Mouse (Mus musculus) cerebellum, postnatal 25 days (tissue): Measurements from ENCODE around the gene Bckdha.

ENCODE experiments used
- DNase-seq, 2 experiments: peaks; one replicate each; pipeline ENCODE4 v3.0.0; 2021; ENCODE audit warnings: mixed read lengths in 2 of 2

The Bckdha gene

DNA sequence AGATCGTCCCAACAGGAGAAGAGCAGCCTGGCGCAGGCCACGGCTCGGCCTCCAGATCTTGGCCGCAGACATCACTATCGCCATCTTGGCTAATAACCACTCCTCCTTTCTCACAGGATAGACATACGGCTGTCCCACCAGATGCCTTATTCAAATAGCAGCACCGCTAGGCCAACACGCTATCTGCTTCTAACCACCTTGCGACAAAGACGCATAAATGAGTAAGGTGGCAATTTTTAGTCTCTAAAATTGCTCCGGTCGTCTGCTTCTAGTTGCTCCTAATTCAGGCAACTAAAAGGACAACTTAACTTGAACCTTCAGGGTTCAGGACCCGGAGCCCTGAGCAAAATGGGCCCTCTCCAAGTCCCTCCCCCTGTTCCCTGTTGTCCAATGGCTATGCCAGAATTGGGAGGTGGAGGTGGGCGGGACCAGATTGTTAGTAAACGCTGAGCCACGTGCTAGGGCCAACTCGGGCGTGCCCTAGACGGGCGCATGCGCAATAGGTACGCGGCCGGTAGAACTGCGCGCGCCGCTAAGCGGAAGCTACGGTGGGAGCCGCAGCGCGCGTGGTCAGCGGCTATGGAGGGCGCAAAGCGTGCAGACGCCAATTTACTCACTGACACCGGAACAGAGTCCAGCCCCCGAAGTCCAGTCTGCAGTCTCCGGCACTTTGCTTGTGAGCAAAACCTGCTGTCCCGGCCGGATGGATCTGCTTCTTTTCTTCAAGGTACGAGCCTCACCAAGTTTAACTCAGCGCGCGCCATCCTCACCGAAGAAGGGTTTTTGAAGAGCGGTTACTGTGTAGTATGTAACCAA lies at the start of gene Bckdha, which contains the start of gene Exosc5:
TSS of gene Bckdha (minus strand) at position 325 of the 816 bp plus-strand sequence.
TSS of gene Exosc5 (plus strand) at position 508 of the 816 bp plus-strand sequence.
- DNase-seq, result peak; percentile 99

DNA sequence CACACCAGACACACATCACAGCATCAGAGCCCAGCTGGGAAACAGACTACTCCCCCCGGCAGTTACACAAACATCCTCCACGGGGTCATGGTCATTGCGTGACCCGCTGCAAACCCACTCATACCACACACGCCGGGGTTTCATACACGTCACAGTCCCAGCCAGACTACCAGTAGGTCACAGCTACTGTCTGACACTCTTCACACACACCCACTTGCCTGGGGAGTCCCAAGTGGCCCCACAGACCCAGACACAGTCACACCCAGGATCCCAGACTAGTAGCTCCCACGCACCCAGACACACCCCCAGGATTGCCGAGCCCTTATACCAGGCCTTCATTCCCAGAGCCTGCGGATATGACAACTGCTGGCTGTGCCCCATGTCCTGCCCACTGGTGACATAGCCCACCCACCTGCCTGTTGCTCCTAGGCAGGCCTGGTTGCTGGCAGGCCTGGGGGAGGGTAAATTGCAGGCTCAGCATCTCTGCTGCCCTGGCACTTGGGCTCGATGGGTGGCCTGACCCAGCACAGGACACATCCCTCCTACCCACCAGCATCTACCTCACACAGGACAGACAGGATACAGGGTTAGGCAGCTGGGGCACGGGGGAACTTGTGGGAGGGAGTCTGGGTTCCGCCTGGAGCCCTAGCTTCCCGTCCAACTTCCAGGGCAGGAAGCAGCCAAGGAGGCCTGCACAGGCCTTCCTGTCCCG lies 49.0 kb upstream of the Bckdha start:
- no peak for DNase-seq

DNA sequence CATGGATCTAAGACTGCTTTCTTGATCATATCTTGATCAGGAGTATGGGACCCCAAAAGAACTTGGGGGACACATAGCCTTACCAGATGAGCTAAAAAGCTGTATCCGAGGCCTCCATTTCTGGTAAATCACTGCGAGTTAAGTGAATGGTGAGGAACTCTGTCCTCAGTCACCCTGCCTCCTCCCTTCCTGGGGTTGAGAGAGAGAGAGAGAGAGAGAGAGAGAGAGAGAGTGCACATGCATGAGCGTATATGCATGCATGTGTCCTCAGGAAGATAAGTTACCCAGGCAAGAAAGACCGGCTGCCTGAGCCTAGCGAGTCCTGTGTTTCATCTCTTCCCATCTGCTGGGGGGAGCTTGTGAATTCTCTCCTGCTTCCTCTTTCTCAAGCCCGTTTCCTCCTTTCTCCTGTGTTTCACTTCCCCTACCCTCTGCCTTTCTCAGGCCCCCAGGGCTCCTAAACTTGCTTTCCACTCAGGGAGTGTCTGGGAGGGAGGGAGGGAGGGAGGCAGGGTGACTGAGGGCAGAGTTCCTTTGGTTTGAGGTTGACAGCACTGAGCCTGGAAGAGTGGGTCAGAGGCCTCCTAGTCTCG lies 47.9 kb upstream of the Bckdha start:
- DNase-seq, result no peak

- peak; percentile 65 to 79 for DNase-seq
These were observed 47.0 kb upstream of the Bckdha start for GRCm38 (mm10) chr7:25705801-25706251.

DNA sequence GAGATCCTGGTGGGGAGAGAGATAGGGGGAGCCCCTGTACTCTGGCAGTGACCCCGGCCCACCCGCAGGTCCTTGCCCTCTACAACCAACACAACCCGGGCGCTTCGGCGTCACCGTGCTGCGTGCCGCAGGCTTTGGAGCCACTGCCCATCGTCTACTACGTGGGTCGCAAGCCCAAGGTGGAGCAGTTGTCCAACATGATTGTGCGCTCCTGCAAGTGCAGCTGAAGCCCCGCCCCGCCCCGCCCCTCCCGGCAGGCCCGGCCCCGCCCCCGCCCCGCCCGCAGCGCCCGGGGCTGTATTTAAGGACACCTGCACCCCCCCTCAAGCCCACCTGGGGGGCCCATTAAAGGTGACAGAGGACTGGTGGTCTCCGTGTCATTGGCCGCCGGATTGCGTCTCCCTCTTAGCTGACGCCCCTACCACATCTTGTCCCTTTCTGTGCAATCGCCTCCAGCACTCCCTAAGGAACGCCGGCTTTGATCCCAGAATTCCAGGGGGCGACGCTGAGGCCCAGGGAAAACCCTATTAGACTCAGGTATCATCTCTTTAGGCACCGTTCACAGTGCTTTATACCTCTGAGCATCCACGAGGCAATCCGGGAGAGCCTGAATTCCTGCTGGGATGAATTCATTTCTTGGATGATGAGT lies 46.1 kb upstream of the Bckdha start:
- peak in 1 of 2 experiments; percentile 55 for DNase-seq

GRCm38 (mm10) chr7:25703793-25704494 lies 45.2 kb upstream of the Bckdha start:
- DNase-seq, result no peak

DNA sequence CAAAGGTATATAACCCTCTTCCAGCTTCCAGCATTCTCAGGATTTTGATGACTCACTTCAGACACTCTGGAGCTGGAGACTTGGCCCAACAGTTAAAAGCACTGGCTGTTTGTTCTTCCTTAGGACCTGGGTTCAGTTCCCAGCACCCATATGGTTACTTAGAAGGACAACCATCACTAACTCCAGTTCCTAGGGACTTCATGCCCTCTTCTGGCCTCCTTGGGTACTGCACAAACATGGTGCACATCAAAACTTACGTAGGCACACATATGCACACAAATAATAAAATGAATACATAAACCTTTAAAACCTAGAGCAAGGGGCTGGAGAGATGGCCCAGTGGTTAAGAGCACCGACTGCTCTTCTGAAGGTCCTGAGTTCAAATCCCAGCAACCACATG lies 43.6 kb upstream of the Bckdha start:
- DNase-seq, result no peak

DNA sequence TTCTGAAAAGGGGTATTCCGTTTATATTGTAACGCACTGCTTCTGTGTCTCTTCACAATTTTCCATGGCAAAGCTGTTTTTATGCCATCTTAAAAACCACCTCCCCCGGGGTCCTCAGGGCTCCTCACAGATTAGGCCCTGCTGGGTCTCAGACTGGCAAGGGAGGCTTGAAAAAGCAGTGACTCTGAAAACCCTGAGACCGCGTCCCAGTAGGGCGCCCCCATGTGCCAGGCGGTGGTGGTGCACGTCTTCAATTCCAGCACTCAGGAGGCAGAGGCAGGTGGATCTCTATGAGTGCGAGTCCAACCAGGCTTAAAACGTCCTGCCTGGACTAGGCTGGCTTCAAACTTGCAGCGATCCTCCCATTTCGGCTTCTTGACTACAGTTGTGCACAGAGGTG lies 42.0 kb upstream of the Bckdha start:
- no peak for DNase-seq

DNA sequence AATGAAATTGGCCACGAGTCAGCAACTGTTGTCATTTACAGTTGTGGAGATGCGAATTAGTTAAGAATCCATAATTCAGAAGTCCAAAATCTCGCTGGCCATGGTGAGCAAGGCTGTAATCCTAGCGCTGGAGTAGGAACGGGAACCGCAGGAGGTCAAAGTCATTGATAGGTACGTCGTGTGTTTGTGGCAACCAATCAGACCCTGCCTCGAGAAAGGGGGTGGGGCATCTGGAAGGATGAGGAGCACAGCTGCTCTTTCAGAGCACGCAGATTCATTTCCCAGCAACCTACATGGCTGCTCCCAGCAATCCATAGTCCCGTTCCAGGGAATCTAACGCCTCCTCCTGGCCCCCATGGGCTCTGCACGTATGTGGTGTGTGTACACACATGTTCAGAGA lies 41.1 kb upstream of the Bckdha start:
- no peak for DNase-seq

DNA sequence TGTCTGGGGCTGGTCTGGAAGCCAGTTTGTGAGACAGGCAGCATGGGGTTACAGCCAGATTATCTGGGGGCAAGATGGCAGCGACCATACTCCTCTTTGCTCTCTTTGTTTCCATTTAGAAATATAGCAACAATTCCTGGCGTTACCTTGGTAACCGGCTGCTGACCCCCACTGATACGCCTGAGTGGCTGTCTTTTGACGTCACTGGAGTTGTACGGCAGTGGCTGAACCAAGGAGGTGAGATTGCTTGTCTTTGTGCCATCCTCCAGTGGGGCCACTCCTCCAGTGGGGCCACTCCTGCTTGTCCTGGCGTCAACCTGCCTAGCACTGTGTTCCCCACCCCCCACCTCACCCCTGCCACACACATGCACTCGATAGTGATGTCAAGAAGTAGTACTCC lies 35.3 kb upstream of the Bckdha start:
- no peak for DNase-seq

GRCm38 (mm10) chr7:25690051-25690450 lies 31.3 kb upstream of the Bckdha start:
- DNase-seq, result no peak

DNA sequence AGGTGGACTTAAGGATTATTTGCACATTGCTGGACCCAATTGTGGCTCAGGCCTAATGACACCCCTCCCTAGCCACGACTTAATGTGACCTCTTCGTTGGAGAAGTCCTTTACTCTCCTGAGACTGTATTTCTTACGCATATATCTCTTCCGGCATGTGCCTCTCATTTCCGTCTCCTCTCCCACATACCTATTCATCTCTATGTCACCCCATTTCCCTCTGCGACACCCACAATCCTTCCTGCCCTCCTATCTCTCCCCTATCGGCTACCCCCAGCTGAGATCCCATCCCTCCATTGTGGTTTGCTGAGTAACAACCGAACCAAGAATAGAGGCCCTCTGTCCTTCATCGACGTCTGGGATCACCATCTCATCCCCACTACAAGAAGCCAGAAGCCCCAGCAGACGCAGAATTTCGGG lies 30.8 kb upstream of the Bckdha start:
- DNase-seq, result no peak

DNA sequence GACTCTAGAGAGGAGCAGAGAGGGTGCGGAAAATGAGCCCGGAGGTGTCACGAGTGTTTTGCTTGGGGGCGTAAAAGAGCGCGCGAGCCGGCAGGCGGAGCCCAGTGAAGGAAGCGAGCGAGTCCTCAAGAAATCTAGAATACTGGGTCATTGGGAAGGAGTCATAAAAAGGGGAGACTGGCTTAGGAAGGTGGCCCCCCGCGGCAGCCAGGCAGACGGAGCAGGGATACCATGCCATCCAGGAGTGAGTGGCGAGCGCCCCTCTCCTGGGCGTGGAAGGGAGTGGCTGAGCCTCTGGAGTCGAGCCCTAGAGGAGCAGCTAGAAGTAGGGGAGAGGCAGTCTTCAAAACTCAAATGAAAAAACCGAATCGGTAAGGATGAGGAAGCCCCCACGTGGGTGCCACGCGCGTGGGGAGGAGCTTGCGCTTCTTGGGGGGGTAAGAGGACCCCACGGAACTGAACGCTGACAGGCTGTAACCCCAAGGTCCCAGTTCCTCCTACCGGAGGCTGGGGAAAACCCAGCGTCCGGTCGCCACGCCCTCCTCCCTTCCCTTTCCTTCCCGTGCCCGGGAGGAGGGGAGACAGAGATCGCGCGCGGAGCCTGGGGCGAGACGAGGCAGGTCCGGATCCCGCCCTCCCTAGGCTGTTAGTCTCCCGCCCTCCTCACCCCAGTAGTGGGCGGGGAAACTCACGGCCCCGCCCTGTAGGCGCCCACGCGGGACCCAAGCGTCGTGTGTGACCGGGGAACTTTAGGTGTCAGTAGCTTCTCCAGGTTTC lies 30.2 kb upstream of the Bckdha start:
- peak in 1 of 2 experiments; percentile 44 for DNase-seq

GRCm38 (mm10) chr7:25687811-25688401 lies 29.1 kb upstream of the Bckdha start:
- peak in 1 of 2 experiments; percentile 51 for DNase-seq

DNA sequence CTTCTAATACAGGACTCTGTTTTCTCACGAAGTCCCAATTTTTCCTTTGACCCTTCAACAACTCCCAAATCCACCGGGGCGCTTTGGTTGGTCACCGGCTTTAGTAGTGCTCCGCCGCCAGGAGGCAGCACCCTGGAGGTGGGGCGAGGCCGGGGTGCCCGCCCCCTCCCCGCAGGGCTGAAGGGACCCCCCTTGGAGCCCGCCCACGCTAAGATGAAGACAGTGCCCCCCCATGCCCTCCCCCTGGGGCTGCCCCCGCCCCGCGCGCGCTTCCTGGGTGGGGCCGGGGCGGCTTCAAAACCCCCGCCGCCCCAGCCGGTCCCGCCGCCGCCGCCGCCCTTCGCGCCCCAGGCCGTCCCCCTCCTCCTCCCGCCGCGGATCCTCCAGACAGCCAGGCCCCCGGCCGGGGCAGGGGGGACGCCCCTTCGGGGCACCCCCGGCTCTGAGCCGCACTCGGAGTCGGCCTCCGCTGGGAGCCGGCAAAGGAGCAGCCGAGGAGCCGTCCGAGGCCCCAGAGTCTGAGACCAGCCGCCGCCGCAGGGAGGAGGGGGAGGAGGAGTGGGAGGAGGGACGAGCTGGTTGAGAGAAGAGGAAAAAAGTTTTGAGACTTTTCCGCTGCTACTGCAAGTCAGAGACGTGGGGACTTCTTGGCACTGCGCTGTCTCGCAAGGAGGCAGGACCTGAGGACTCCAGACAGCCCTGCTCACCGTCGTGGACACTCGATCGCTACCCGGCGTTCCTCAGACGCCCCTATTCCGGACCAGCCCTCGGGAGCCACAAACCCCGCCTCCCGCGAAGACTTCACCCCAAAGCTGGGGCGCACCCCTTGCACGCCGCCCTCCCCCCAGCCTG lies 28.1 kb upstream of the Bckdha start, which contains the start of gene Tgfb1:
TSS of gene Tgfb1 (plus strand) at position 323 of the 852 bp plus-strand sequence.
- peak in 1 of 2 experiments; percentile 55 for DNase-seq

DNA sequence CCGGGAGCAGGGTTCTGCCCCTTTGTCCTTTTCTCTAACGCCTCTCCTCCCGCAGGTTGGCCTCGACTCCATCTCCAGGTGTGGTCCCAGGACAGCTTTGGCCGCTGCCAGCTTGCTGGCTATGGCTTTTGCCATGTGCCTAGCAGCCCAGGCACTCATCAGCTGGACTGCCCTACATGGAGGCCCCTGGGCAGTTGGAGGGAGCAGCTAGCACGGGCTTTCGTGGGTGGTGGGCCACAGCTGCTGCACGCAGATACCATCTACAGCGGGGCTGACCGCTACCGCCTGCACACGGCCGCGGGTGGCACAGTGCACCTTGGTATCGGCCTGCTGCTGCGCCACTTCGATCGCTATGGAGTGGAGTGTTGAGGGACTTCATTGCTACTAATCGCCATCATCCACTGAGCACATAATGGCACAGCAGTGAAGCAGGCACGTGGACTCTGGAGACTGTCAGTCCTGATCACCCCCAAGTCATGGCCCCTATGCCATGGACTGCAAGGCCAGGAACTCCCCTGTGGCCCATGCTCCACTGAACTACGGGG lies 27.2 kb upstream of the Bckdha start:
- no peak for DNase-seq

DNA sequence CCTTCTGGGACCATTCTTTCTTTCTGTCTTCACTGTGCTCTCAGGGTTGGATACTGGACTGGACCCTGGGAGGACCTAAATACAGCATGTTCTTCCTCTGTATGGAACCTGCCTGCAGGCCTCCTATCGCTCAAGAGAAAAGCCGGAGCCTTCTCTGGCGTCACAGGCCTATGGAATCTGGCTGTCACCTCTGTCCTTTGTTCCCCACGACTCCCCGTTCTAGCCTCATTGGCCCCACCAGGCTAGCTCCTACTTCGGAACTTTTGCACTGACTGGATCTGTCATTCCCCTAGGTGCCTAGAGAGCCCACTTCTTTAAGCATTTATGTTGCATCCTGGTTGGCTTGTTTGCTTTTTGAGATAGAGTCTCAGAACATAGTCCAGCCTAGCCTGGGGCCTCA lies 25.9 kb upstream of the Bckdha start:
- no peak for DNase-seq

DNA sequence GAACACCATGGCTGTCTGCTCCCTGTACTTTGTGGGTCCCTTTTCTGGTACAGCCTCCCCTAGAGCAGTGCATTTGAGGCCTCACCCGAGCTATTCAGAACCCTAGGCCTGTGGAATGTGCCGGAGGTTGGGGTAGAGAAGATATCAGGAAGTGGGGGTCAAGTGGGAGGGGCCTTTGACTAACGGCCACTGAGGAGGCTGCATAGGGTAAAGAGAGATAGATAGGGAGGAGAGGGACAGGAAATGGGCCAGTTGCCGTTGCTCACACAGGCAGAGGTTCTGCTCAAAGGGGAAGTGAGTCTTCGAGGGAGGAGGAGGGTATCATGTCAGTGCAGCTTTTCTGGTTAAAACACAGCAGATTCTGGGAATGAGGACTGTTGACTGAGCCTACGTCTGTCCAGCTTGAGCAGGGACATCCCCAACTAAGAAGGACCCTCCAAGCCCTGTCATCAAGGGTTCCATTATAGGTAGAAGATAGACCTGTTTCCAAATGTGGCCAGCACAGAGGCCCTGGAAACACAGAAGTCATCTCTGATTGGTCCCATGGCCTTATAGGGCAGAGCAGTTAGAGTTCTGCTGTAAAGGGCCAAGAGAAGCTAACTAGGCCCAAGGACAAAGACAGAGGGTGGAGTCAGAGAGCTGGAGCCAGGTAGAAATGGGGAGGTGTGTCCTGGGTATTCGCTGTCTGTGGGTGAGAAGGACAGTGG lies 24.8 kb upstream of the Bckdha start:
- no peak for DNase-seq
